15 mouse cellular contexts compared by ENCODE assay signal in genomic region chr2:125254630-125255029, GRCm38 (mm10).
"Had no signal": no experiment of that assay in that cellular context is flagged by ENCODE, and none has a peak within 500 bp of the region (broad histone marks: within the 10 kb centered on the region; RNA-seq: fewer than 3 reads in every experiment).

No protein-coding gene starts in this region.

- DNase-seq: liver, postnatal 0 days; lung, adult 2 months; lung, postnatal 14 days; lung, postnatal 36 days; midbrain, embryonic 14.5 days; right cerebral cortex, postnatal 14 days; thymus, adult 2 months; thymus, postnatal 25 days had no signal

- H3K9ac ChIP-seq: liver, embryonic 15.5 days; liver, postnatal 0 days; midbrain, embryonic 12.5 days; neural tube, embryonic 12.5 days; stomach, embryonic 15.5 days had no signal

- H3K4me1 ChIP-seq: midbrain, embryonic 12.5 days; neural tube, embryonic 12.5 days; stomach, embryonic 15.5 days had no signal

- H3K27me3 ChIP-seq: liver, embryonic 15.5 days; megakaryocyte, embryonic 14.5 days; midbrain, embryonic 12.5 days; neural tube, embryonic 12.5 days; stomach, embryonic 15.5 days had no signal

- H3K4me3 ChIP-seq: liver, embryonic 15.5 days; megakaryocyte, embryonic 14.5 days; midbrain, embryonic 12.5 days; neural tube, embryonic 12.5 days; stomach, embryonic 15.5 days had no signal

- ATAC-seq: liver, postnatal 0 days had no signal

- H3K4me2 ChIP-seq: liver, embryonic 15.5 days; midbrain, embryonic 12.5 days; neural tube, embryonic 12.5 days; stomach, embryonic 15.5 days had no signal

- H3K9me3 ChIP-seq: liver, embryonic 15.5 days; midbrain, embryonic 12.5 days; neural tube, embryonic 12.5 days; stomach, embryonic 15.5 days had no signal

- H3K27ac ChIP-seq: liver, embryonic 15.5 days; macrophage; midbrain, embryonic 12.5 days; neural tube, embryonic 12.5 days; stomach, embryonic 15.5 days; stomach, postnatal 0 days had no signal
